Mouse (Mus musculus): Measurements from ENCODE around the gene Fancl.

DNA sequence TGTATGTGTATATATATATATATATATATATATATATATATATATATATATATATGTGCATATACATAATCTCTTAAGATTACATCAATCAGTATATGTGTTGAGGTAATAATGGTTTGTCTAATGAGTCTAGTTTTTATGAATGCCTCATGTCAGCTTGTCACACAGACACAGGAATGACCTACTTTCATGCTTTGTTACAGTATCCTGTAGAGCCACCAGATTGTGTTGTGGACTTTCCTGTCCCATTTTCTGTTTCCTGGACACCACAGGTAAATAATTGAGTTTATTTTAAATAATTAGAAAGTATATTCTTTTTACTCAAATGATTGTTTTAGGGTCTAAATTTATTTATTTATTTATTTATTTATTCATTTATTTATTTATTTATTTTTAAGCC, 48.3 kb downstream of the Fancl start:
- TF ChIP-seq CTCF (IDR thresholded peaks at IDR 0.05; ENCODE audit: borderline replicate concordance, insufficient read depth, low read length) (no peak), POLR2A (IDR thresholded peaks at IDR 0.05; ENCODE audit: low read depth, low read length) (no peak)
